Mouse (Mus musculus): ENCODE data around the gene Dpp8. TPM values are rescaled to one million over a fixed set of nuclear protein-coding genes. Genes with fewer than 3 reads are reported as not detected.

Dpp8 gene
- total RNA-seq, 1 experiment = 17.9 TPM

DNA sequence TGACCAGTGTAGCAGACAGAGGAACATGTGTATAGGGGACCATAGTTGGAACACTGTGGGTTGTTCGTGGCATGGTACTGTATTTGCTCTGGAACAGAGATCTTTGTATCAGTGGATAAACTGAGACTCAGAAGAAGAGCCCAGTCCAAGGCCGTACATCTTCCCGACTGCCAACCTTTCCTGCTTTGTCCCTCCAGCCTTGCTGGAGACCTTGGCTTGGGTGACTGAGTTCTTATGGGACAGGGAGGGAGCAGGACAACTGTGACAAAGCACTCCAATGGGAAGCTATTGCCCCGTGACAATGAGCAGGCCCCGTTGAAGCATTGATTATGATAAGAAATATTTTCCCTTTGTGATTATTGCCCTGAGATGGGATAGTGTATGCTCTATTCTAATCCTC lies 79.5 kb downstream of the Dpp8 start:
- peaks cover 1% of the 10 kb centered on the region; the same call in 1 of the 2 replicates for H3K36me3 ChIP-seq (ENCODE audit: control insufficient read depth, insufficient read depth, low read length, poor library complexity, severe bottlenecking)
- no peak overlapping the region for H3K9ac ChIP-seq (ENCODE audit: insufficient read depth, low read depth, low read length, poor library complexity, severe bottlenecking)
- peaks cover 17 to 20% of the 10 kb centered on the region in 2 experiments for H3K4me1 ChIP-seq (ENCODE audit: control insufficient read depth in 2 of 2, insufficient read depth in 2 of 2, low read length in 2 of 2, poor library complexity in 1 of 2)
- no peak overlapping the region for H3K27ac ChIP-seq (ENCODE audit: insufficient read depth, low read depth, low read length, poor library complexity, severe bottlenecking)
- in situ Hi-C loops (cut with MboI; ENCODE audit: low sequenced_read_pairs in 2 of 2, unreplicated experiment in 2 of 2) = no loop called here
- TF ChIP-seq HCFC1 (IDR thresholded peaks at IDR 0.05; ENCODE audit: borderline replicate concordance, insufficient read depth, low read length) = no peak
- H3K9me3 ChIP-seq (ENCODE audit: control insufficient read depth, insufficient read depth, low read depth, low read length) = no peaks in the 10 kb centered on the region
- no peak for DNase-seq (ENCODE audit: low read depth, low spot score)
- H3K4me3 ChIP-seq (ENCODE audit: insufficient read depth in 1 of 2, low read depth in 1 of 2, low read length in 2 of 2, poor library complexity in 1 of 2, severe bottlenecking in 1 of 2) = no peak overlapping the region

DNA sequence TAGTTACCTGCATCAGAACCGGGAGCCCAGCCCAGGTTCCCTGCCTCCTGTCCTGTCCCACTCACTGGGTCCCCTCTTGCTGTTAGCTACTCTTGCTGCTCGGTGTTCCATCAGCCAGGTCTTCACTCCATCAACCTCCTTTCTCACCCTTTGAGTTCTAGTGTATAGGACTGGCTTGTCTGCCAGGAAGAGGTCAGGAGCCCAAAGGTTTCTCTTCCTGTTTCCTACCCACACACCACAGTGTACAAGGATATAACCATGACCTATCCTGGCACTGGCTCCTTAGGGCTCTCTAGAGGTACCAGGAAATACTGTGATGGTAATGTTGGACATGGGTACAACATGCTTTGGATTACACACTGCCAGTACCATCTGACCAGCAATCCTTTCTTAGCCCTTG lies 81.5 kb downstream of the Dpp8 start:
- no peaks in the 10 kb centered on the region for H3K36me3 ChIP-seq (ENCODE audit: control insufficient read depth, insufficient read depth, low read length, poor library complexity, severe bottlenecking)
- no peak overlapping the region for H3K4me3 ChIP-seq (ENCODE audit: insufficient read depth in 1 of 2, low read depth in 1 of 2, low read length in 2 of 2, poor library complexity in 1 of 2, severe bottlenecking in 1 of 2)
- DNase-seq (ENCODE audit: low read depth, low spot score) = no peak
- H3K9me3 ChIP-seq (ENCODE audit: control insufficient read depth, insufficient read depth, low read depth, low read length) = no peaks in the 10 kb centered on the region
- TF ChIP-seq MAFK (IDR thresholded peaks at IDR 0.05; ENCODE audit: insufficient read depth, low read depth, low read length) = no peak
- in situ Hi-C loops (cut with MboI; ENCODE audit: low sequenced_read_pairs in 2 of 2, unreplicated experiment in 2 of 2) = no loop called here
- H3K4me1 ChIP-seq (ENCODE audit: control insufficient read depth in 2 of 2, insufficient read depth in 2 of 2, low read length in 2 of 2, poor library complexity in 1 of 2) = peaks cover 8 to 15% of the 10 kb centered on the region in 2 experiments
- no peak overlapping the region for H3K9ac ChIP-seq (ENCODE audit: insufficient read depth, low read depth, low read length, poor library complexity, severe bottlenecking)
- H3K27ac ChIP-seq (ENCODE audit: insufficient read depth, low read depth, low read length, poor library complexity, severe bottlenecking) = no peak overlapping the region

DNA sequence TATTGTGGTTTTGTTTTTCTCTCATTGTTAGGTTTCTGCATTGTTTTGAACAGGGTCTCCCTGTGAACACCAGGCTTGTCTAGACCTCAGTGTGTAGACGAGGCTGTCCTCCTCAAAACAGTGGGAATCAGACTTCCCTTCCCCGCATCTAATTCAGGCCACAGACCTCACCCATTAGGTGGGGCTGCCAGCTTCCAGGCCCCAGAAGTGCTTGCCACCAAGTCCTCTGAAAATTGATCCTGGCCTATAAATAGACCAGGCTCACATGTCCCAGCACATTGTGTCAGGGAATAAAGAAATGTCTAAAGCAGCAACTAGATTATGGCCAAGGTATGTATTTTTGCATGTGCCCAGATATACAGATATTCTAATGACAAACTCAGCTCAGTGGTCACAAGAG lies 83.7 kb downstream of the Dpp8 start:
- no peak for TF ChIP-seq HCFC1 (IDR thresholded peaks at IDR 0.05; ENCODE audit: borderline replicate concordance, insufficient read depth, low read length)
- no peak for TF ChIP-seq ZNF384 (IDR thresholded peaks at IDR 0.05; ENCODE audit: low read depth, low read length)
- TF ChIP-seq CHD2 (IDR thresholded peaks at IDR 0.05; ENCODE audit: low read depth, low read length) = no peak
- no peak for TF ChIP-seq MAFK (IDR thresholded peaks at IDR 0.05; ENCODE audit: insufficient read depth, low read depth, low read length)
- no peak for TF ChIP-seq ZC3H11A (IDR thresholded peaks at IDR 0.05; ENCODE audit: borderline replicate concordance, low read depth, low read length)
- in situ Hi-C loops (cut with MboI; ENCODE audit: low sequenced_read_pairs in 2 of 2, unreplicated experiment in 2 of 2) = no loop called here
- no peak overlapping the region for H3K9ac ChIP-seq (ENCODE audit: insufficient read depth, low read depth, low read length, poor library complexity, severe bottlenecking)
- H3K4me3 ChIP-seq (ENCODE audit: insufficient read depth in 1 of 2, low read depth in 1 of 2, low read length in 2 of 2, poor library complexity in 1 of 2, severe bottlenecking in 1 of 2) = no peak overlapping the region
- no peak overlapping the region for H3K27ac ChIP-seq (ENCODE audit: insufficient read depth, low read depth, low read length, poor library complexity, severe bottlenecking)
- no peaks in the 10 kb centered on the region for H3K36me3 ChIP-seq (ENCODE audit: control insufficient read depth, insufficient read depth, low read length, poor library complexity, severe bottlenecking)
- peaks cover 0 to 6% of the 10 kb centered on the region in 2 experiments; a peak in 2 of 4 replicates for H3K4me1 ChIP-seq (ENCODE audit: control insufficient read depth in 2 of 2, insufficient read depth in 2 of 2, low read length in 2 of 2, poor library complexity in 1 of 2)
- no peak for DNase-seq (ENCODE audit: low read depth, low spot score)
- no peaks in the 10 kb centered on the region for H3K9me3 ChIP-seq (ENCODE audit: control insufficient read depth, insufficient read depth, low read depth, low read length)

DNA sequence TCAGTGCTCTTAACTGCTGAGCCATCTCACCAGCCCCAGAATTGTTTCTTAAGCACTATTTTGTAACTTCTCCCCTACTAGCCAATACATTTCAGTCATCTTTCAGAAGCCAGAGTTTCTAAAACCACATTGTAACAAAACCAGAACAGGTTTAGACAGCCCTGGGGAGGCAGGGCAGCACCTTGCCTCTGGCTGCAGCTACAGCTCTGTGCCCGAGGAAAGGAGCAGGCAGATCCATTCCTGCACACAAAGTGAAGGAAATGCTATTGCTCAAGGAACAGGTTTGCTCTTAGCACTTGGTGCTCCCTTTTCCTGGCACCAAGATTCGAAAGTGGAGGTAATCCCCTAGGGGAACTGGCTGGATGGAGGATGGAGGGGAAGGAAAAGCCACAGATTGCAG lies 85.3 kb downstream of the Dpp8 start:
- Histone ChIP-seq H3K36me3 (ENCODE audit: control insufficient read depth, insufficient read depth, low read length, poor library complexity, severe bottlenecking) (no peaks in the 10 kb centered on the region), H3K9me3 (ENCODE audit: control insufficient read depth, insufficient read depth, low read depth, low read length) (no peaks in the 10 kb centered on the region), H3K9ac (ENCODE audit: insufficient read depth, low read depth, low read length, poor library complexity, severe bottlenecking) (no peak overlapping the region), H3K27ac (ENCODE audit: insufficient read depth, low read depth, low read length, poor library complexity, severe bottlenecking) (no peak overlapping the region), H3K4me3 (ENCODE audit: insufficient read depth in 1 of 2, low read depth in 1 of 2, low read length in 2 of 2, poor library complexity in 1 of 2, severe bottlenecking in 1 of 2) (no peak overlapping the region), H3K4me1 (ENCODE audit: control insufficient read depth in 2 of 2, insufficient read depth in 2 of 2, low read length in 2 of 2, poor library complexity in 1 of 2) (peaks cover 0 to 9% of the 10 kb centered on the region in 2 experiments; a peak in 2 of 4 replicates)
- TF ChIP-seq HCFC1 (IDR thresholded peaks at IDR 0.05; ENCODE audit: borderline replicate concordance, insufficient read depth, low read length) = no peak
- no peak for TF ChIP-seq ZNF384 (IDR thresholded peaks at IDR 0.05; ENCODE audit: low read depth, low read length)
- TF ChIP-seq ZC3H11A (IDR thresholded peaks at IDR 0.05; ENCODE audit: borderline replicate concordance, low read depth, low read length) = no peak
- TF ChIP-seq MAFK (IDR thresholded peaks at IDR 0.05; ENCODE audit: insufficient read depth, low read depth, low read length) = no peak
- TF ChIP-seq CHD2 (IDR thresholded peaks at IDR 0.05; ENCODE audit: low read depth, low read length) = no peak
- in situ Hi-C loops (cut with MboI; ENCODE audit: low sequenced_read_pairs in 2 of 2, unreplicated experiment in 2 of 2) = no loop called here
- DNase-seq (ENCODE audit: low read depth, low spot score) = no peak

DNA sequence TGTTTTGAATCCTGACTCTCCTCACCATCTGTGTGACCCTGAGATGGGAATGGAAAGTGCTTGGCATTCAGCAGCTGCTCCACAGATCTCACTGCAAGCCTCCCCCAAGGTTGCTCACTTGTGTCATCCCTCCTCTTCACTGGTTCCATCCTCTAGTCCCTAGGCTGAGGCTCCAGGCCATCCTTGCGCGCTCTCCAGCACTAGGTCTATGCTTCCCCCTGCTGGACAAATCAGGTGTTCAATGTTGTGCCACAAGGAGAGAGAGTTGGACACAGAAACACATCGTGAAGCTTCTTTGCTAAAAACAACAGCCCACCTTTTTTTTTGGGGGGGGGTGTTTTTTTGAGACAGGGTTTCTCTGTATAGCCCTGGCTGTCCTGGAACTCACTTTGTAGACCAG lies 88.7 kb downstream of the Dpp8 start:
- in situ Hi-C loops (cut with MboI; ENCODE audit: low sequenced_read_pairs in 2 of 2, unreplicated experiment in 2 of 2) = no loop called here
- H3K4me1 ChIP-seq (ENCODE audit: control insufficient read depth in 2 of 2, insufficient read depth in 2 of 2, low read length in 2 of 2, poor library complexity in 1 of 2) = peaks cover 4 to 12% of the 10 kb centered on the region in 2 experiments; a peak in 3 of 4 replicates
- no peak overlapping the region for H3K4me3 ChIP-seq (ENCODE audit: insufficient read depth in 1 of 2, low read depth in 1 of 2, low read length in 2 of 2, poor library complexity in 1 of 2, severe bottlenecking in 1 of 2)
- H3K9me3 ChIP-seq (ENCODE audit: control insufficient read depth, insufficient read depth, low read depth, low read length) = no peaks in the 10 kb centered on the region
- peak; percentile 84 for TF ChIP-seq ZC3H11A (IDR thresholded peaks at IDR 0.05; ENCODE audit: borderline replicate concordance, low read depth, low read length)
- no peak for TF ChIP-seq CHD2 (IDR thresholded peaks at IDR 0.05; ENCODE audit: low read depth, low read length)
- H3K36me3 ChIP-seq (ENCODE audit: control insufficient read depth, insufficient read depth, low read length, poor library complexity, severe bottlenecking) = no peaks in the 10 kb centered on the region; the same call in 1 of the 2 replicates
- H3K27ac ChIP-seq (ENCODE audit: insufficient read depth, low read depth, low read length, poor library complexity, severe bottlenecking) = no peak overlapping the region
- H3K9ac ChIP-seq (ENCODE audit: insufficient read depth, low read depth, low read length, poor library complexity, severe bottlenecking) = no peak overlapping the region
- no peak for DNase-seq (ENCODE audit: low read depth, low spot score)
